Mouse (Mus musculus) cerebellum, adult 2 months (tissue): ENCODE data around the gene Fam114a1. TPM values are rescaled to one million over a fixed set of nuclear protein-coding genes. Genes with fewer than 3 reads are reported as not detected.
A peak's percentile ranks its signal among the peaks of the same experiment; 100 is the strongest.

Source experiments
- DNase-seq, 2 experiments: peaks; one replicate each; pipeline ENCODE4 v3.0.0; 2021
- H3K27ac ChIP-seq: fragments of 200-500 bp; 2 replicates; pipeline ENCODE4 v1.5.1; 2012; ENCODE audit warnings: low read length, control low read depth, inconsistent platforms; ENCODE audit not compliant: insufficient read depth
- H3K27me3 ChIP-seq: fragments of 200-500 bp; 2 replicates; pipeline ENCODE4 v1.6.1; 2012; ENCODE audit warnings: inconsistent platforms, mild to moderate bottlenecking, low read length, moderate library complexity; ENCODE audit not compliant: control insufficient read depth, insufficient read depth
- H3K4me1 ChIP-seq: fragments of 200-500 bp; 2 replicates; pipeline ENCODE4 v1.6.1; 2011; ENCODE audit warnings: low read length; ENCODE audit not compliant: control insufficient read depth, insufficient read depth
- H3K4me3 ChIP-seq: fragments of 200-500 bp; replicated peaks from 2 replicates; pipeline ENCODE3; 2011; ENCODE audit warnings: mild to moderate bottlenecking, low read depth, low read length, control low read depth; ENCODE audit not compliant: insufficient read depth
- CTCF ChIP-seq: fragments of 200-500 bp; IDR thresholded peaks from 2 replicates; pipeline ENCODE4 v1.5.1; 2011; ENCODE audit warnings: low read depth, mild to moderate bottlenecking, control low read depth, low read length, moderate library complexity, borderline replicate concordance; ENCODE audit not compliant: insufficient read depth
- POLR2A ChIP-seq: fragments of 200-500 bp; IDR thresholded peaks from 2 replicates; pipeline ENCODE4 v1.6.1; 2011; ENCODE audit warnings: low read length, control low read depth, borderline replicate concordance; ENCODE audit not compliant: insufficient read depth
- WGBS: fragments of 180-500 bp; shearing (Covaris S2); methylation state at CpG from one replicate; pipeline ENCODE4 v1.1.7; 2018; 5-methylcytosine and 5-hydroxymethylcytosine counted together
- polyA plus RNA-seq: library from polyadenylated mRNA; depleted of rRNA; stranded (reverse); fragments of >200 nt; gene quantifications from 2 replicates; pipeline ENCODE4 v1.2.3, GENCODE M21; 2012; rRNA removed

The Fam114a1 gene
- 3.7 and 3.9 TPM in 2 replicates for polyA plus RNA-seq

DNA sequence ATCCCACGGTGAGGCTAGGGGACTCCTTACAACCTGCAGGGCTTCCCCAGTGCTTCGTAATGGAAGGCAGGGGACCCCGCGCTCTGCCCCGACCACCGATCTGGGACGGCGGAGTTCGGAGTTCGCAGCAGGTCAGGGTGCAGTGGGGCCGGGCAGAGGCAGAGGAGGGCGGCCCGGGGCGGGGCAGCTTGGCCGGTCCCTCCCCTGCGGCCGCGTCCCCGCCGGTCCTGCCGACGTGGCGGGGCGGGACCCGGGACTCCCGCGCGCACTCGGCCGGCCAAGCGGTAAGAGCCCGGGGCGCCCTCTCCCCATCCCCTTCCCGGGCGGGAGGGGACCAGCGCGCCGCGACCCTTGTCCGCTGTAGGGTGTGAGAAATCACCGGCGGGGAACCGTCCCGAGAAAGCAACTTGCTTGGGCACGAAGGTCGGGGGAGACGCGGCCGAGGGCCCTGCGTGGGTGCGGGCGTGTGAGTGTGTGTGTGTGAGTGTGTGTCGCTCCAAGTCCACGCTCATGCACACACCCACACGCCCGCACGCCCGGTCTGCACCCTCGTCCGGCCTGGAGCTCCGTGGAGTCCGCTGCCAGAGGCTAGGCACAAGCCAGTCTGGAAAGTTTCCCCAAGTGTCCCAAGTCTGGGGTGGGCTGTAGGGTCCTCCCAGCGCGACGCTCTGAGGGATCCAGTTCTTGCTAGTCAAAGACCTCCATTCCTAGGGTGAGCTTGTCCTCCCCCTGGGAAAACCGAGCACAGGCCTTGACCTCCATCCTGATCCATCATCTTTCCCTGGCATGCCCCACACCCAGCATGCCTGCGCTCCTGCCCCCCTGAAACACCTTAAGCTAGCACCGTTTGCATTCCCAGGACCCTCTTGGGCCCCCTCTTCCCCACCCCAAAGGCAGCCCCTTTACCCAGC lies at the start of gene Fam114a1:
Gene Fam114a1, plus strand, starts transcription at position 211 of the 911 bp plus-strand sequence.
- TF ChIP-seq POLR2A (no peak), CTCF (no peak)
- peak within 1 kb of the TSS; percentile 65 for H3K4me3 ChIP-seq
- no peaks in the 10 kb centered on the region; the same call in 1 of the 2 replicates for H3K27me3 ChIP-seq
- DNase-seq = peak; percentile 11 to 25
- 2% methylated on average over 67 of the region's 68 CpGs for WGBS
- H3K27ac ChIP-seq = no peak within 1 kb of the TSS
- no peaks in the 10 kb centered on the region for H3K4me1 ChIP-seq

DNA sequence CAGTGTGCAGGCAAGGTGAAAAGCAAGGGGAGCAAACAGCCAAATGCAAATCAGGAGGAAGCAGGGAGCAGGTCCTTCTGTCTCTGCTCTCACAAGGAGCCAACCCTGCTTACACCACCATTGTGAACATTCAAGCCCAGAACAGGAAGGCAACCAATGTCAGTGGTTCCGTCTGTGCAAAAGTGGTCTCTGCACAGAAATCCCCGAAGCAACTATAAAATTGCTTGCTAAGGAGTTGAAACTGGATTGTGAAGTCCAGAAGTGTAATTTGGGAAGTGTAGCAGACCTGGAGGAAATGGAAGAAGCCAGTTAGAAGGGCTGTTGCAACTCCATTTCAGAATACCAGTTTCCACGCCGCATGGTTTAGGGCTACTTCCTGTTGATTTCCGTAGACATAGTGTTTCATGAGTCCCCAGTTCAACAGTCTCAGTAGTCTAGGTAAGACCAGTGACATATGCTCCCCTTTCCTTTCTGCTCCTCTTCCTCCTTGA lies 46.9 kb upstream of the Fam114a1 start:
- Histone ChIP-seq H3K27me3 (no peaks in the 10 kb centered on the region), H3K4me1 (no peaks in the 10 kb centered on the region), H3K27ac (no peak overlapping the region), H3K4me3 (no peak overlapping the region)
- no peak for TF ChIP-seq CTCF
- no peak for TF ChIP-seq POLR2A
- WGBS = 92% methylated on average over 5 of the region's 5 CpGs
- no peak for DNase-seq

DNA sequence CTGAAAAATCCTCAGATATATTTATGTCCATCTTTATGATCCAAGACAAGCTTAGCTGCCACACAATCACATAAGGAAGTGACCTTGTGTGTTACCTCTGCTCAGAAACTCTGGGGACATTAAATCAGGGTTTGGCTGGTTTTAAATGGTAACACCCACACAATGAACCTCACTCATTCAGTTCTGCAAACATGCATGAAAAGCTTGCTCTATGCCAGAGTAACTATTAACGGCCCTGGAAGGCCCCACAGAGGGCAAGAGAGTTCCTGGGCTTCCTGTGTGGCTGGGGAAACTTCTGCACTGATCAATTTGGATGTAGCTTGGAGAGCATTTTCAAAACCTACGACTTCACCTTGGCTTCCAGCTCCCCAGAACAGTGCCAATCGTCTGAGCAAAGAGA lies 37.7 kb upstream of the Fam114a1 start:
- WGBS = 55% methylated on average over 3 of the region's 3 CpGs
- Histone ChIP-seq H3K4me3 (no peak overlapping the region), H3K27me3 (no peaks in the 10 kb centered on the region; the same call in 1 of the 2 replicates), H3K27ac (no peak overlapping the region), H3K4me1 (no peaks in the 10 kb centered on the region)
- TF ChIP-seq POLR2A (no peak), CTCF (no peak)
- no peak for DNase-seq

DNA sequence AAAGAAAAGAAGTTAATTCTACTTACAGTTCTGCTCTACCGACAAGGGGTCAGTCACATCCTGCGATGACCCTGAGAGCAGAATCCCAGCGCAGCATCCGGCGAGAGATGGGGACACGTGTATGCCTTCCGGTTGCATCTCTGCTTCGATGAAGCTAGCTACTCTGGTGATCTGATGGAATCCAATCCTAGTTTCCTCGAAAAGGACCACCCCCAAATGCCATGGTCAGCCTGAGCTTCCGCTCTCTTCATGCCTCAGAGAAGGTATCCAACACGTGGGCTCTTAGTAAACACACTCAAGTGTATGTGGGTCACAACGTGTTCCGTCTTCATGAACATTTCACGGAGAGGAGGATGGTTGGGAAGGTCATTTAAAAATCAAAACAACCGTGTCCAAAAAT lies 37.1 kb upstream of the Fam114a1 start:
- 87% methylated on average over 15 of the region's 15 CpGs for WGBS
- H3K27ac ChIP-seq = no peak overlapping the region
- no peak for DNase-seq

DNA sequence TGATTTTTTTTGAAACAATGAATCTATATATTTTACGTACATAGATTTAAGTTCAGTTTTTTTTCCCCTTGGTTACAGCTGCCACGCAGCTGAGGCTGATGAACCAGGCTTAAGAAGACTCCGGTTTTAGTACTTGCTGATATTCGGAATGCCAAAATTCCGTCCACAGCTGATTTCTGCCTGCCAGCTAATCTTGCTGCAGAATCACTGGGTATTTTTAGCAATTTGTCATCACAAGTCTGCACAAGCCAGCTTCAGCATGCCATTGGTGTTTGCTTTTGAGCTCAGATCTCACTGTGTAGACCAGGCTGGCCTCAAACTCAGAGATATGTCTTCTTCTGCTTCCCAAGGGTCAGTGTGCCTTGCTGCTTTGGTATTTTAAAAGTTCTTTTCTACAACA lies 18.4 kb upstream of the Fam114a1 start:
- no peak overlapping the region for H3K27ac ChIP-seq
- no peaks in the 10 kb centered on the region for H3K27me3 ChIP-seq
- H3K4me3 ChIP-seq = no peak overlapping the region
- WGBS = 80% methylated on average over 5 of the region's 5 CpGs
- no peaks in the 10 kb centered on the region for H3K4me1 ChIP-seq
- no peak for DNase-seq
- TF ChIP-seq CTCF = no peak
- no peak for TF ChIP-seq POLR2A

More for the DNA sequence above, 37.1 kb upstream of the Fam114a1 start:
- TF ChIP-seq POLR2A (no peak), CTCF (no peak)
- Histone ChIP-seq H3K4me3 (no peak overlapping the region), H3K4me1 (no peaks in the 10 kb centered on the region), H3K27me3 (no peaks in the 10 kb centered on the region; the same call in 1 of the 2 replicates)

DNA sequence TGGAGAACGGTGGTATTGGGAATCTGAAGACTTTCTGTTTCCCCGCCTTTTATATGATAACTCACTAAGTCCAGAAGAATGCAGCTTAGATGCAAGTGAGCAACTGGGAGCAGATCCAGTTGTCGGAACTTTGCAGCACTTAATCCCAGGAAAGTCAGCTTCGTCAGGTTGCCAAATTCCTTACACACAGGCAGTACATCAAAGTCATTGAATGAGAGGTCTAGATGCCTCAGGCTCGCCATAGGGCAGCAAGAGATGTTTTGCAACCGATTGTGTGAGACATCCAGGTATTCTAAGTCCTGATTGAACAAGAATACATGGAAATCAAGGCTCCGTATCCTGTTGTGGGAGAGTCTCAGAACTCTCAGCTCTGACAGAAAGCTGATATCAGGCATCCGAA lies 14.9 kb upstream of the Fam114a1 start:
- Histone ChIP-seq H3K4me3 (no peak overlapping the region), H3K27ac (no peak overlapping the region), H3K27me3 (no peaks in the 10 kb centered on the region), H3K4me1 (no peaks in the 10 kb centered on the region)
- WGBS = 85% methylated on average over 8 of the region's 8 CpGs
- TF ChIP-seq POLR2A = no peak
- TF ChIP-seq CTCF = no peak
- DNase-seq = no peak

DNA sequence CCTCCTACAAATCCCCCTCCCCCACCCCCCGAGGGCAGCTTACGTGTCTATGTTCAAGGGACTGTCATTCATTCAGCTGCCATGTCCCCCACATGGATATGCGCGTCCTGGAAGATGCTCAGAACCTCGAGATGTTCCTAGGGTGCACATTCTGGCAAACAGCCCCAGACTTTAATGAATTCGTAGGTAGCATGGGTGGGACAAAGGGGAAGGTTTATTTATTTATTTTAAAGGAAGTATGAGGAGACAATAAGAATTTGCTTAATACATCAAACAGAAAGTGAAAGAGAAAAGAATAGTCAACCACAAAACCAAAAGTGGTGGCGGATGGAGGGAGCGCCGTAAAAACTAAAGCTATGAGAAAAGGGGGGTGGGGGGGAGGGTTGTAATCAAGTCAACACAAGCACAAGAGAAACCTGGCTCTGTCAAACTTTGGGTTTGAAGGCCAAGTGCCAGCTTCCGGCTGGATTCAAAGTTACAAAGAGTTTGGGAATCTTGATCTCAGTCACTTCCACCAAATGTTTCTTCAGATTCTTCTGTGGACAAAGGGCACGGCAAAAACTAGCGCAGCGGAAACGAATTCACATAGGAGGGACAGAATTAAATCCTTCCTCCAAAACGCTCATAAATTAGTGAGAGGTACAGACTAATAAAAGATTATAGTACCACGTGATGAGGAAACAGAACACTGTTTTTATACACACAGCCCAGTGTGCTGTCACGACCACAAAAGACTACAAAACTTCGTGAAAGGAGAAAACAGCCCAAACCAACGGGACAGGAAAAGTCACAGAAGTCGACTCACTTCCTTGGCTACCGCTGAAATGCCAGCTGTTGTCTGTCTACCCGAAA lies 10.7 kb upstream of the Fam114a1 start:
- H3K27me3 ChIP-seq = no peaks in the 10 kb centered on the region
- no peak overlapping the region for H3K27ac ChIP-seq
- no peaks in the 10 kb centered on the region for H3K4me1 ChIP-seq
- no peak overlapping the region for H3K4me3 ChIP-seq
- WGBS = 74% methylated on average over 22 of the region's 22 CpGs
- TF ChIP-seq CTCF (no peak), POLR2A (no peak)
- no peak for DNase-seq

DNA sequence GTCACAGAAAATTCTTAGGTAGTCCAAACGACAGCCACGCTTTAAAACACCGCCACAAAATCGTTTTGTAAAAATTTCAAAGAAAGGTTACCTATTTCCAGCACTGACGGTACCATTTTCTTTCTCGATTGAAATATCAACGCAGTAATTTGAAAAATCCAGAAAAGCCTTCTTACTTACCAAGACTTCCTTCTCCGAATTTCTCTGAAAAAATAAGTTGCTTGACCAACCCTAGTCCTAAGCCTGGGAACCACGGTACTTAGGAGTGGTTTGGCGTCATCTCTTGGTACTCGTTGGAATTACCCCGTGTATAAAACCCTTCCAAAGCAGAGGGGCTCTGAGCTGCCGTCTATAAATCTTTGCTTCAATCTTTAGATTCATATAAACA lies 10.0 kb upstream of the Fam114a1 start, which contains the start of gene Tlr6:
Gene Tlr6, minus strand, starts transcription at position 255 of the 388 bp plus-strand sequence.
- H3K27me3 ChIP-seq = no peaks in the 10 kb centered on the region
- DNase-seq = peak; percentile 6 to 20
- TF ChIP-seq CTCF = no peak
- TF ChIP-seq POLR2A = no peak
- no peak within 1 kb of the TSS for H3K27ac ChIP-seq
- H3K4me3 ChIP-seq = no peak within 1 kb of the TSS
- H3K4me1 ChIP-seq = no peaks in the 10 kb centered on the region
- WGBS = 83% methylated on average over 13 of the region's 13 CpGs
